Mouse (Mus musculus) hematopoietic multipotent progenitor cell, adult 10-12 weeks (in vitro differentiated cells): ENCODE results near the gene Gng5. TPM values are rescaled to one million over a fixed set of nuclear protein-coding genes. Genes with fewer than 3 reads are reported as not detected.

Experiments used
- polyA plus RNA-seq: library from polyadenylated mRNA; stranded (reverse); fragments of >175 nt; gene quantifications from 2 replicates; pipeline ENCODE4 v1.2.3, GENCODE M21; 2012; ENCODE audit warnings: low replicate concordance

Gng5 gene
- polyA plus RNA-seq, result 145 and 189 TPM in 2 replicates

DNA sequence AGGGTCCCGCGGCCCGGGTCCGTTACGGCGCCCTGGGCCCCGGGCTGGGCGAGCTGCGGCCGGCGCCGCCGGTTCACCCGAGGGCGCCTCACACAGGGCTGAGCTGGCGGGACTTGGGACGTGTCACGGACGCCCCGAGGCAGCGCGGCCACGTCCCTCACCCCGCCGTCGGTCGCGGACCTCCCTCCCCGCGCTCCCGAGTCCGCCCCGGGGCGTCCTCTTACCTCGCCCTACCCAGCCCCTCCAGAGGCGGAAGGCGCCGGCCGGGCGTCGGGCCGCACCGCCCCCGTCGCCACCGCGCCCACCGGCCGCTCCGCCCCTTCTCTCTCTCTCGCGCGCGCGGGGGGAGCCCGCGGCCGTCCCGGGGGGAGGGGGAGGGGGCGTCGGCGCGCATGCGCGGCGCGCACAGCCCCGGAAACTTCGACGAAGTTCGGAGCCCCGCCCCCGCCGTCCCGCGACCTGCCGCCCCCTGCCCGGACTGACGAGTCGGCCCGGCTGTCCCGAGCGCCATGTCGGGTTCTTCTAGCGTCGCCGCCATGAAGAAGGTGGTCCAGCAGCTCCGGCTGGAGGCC is at the start of gene Gng5, which contains the start of gene Spata1:
Gene Gng5 (plus strand): TSS at position 377 of the 572 bp plus-strand sequence.
Gene Spata1 (minus strand): TSS at position 323 of the 572 bp plus-strand sequence.

DNA sequence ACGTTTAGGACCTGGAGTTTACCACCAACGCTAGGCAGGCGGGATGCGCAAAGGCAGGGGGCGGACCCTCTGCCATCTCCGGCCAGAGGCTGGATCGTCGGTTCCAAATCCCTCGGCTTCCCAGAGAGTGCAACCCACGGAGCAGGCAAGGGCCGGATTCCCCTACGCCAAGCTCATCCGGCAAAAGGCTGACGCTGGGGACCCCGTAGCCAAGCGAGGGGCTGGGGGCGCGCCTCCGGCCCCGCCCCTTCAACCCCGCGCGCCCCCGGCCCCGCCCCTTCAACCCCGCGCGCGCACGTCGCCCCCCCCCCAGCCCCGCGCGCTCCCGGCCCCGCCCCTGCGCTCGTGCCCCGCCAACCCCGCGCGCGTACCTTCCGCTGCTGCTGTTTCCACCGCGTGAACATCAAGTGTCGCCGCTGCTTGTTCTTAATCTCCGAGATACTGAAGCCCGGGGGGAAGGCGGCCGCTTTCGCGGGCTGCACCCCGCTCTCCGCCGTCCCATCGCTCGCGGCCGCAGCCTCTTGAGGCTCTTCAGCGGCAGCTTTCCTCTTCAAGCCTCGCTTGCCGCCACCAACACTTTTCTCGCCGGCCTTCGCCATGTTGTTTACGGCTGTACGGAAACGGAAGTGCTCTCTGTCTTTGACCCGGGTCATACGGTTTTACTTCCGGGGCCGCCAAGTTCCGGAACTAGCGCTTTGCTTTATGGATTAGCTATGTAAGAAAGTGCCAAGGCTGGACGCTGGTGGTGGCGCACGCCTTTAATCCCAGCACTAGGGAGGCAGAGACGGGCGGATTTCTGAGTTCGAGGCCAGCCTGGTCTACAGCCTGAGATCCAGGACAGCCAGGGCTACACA is 21.4 kb downstream of the Gng5 start, which contains the start of gene Rpf1:
Gene Rpf1 (minus strand): TSS at position 632 of the 854 bp plus-strand sequence.

Other genes with a start within 250 kb of the Gng5 start
- 1.1 and 1.5 TPM in 2 replicates for gene Ssx2ip, start 95.2 kb upstream of the Gng5 start, polyA plus RNA-seq
- gene Ctbs, start 50.0 kb upstream of the Gng5 start, polyA plus RNA-seq, result 19.8 and 25.4 TPM in 2 replicates
- gene Spata1, start 54 bp upstream of the Gng5 start, polyA plus RNA-seq, result 0.90 and 1.7 TPM in 2 replicates
- gene Rpf1, start 21.6 kb downstream of the Gng5 start, polyA plus RNA-seq, result 18.0 and 18.3 TPM in 2 replicates
- gene Uox, start 70.6 kb downstream of the Gng5 start, polyA plus RNA-seq, result not detected in 2 replicates
- gene Dnase2b, start 115.8 kb downstream of the Gng5 start, polyA plus RNA-seq, result not detected in 2 replicates
- 0.11 TPM in 1 of 2 replicates, not detected in the other for gene 4930503B20Rik, start 151.5 kb downstream of the Gng5 start, polyA plus RNA-seq
- 0.26 and 0.31 TPM in 2 replicates for gene Samd13, start 185.8 kb downstream of the Gng5 start, polyA plus RNA-seq